Mouse (Mus musculus): ENCODE data around the gene Acat2. TPM values are rescaled to one million over a fixed set of nuclear protein-coding genes. Genes with fewer than 3 reads are reported as not detected.
"Not testable (repeated sequence)": the region's sequence is repeated elsewhere in the genome, so short reads cannot be mapped to it uniquely, and the experiment has no call there.

The Acat2 gene
- polyA plus RNA-seq, 1 experiment: 19.4 TPM

DNA sequence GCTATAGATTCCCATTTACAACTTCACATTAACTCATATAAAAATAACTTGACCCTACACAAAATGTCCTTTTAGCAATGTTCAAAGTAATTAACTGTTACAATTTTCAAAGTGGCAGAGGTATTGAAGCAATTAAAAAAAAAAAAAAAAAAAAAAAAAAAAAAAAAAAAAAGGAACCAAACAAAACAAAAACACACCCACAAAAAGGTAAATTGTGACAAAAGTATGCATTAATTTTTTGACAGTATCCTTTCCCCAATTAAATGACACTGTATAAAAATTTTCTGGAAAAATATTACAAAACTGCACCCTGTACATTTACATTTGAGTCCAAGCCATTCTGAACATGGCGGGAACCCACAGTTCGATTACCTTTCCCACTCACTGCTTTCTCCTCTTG is 6.6 kb upstream of the Acat2 start:
- DNase-seq: no peak
- H3K4me3 ChIP-seq (replicated peaks; ENCODE audit: extremely low read depth, low read depth, low read length): no peak overlapping the region
- peaks cover 2% of the 10 kb centered on the region; the same call in 1 of the 2 replicates for H3K4me1 ChIP-seq (ENCODE audit: control insufficient read depth, insufficient read depth, low read length)
- 85% methylated on average over 2 of the region's 2 CpGs for WGBS
- no peak for TF ChIP-seq CTCF (IDR thresholded peaks at IDR 0.05; ENCODE audit: insufficient read depth, low read length)
- TF ChIP-seq POLR2A (IDR thresholded peaks at IDR 0.05; ENCODE audit: borderline replicate concordance, extremely low read depth, low read depth, low read length): no peak

DNA sequence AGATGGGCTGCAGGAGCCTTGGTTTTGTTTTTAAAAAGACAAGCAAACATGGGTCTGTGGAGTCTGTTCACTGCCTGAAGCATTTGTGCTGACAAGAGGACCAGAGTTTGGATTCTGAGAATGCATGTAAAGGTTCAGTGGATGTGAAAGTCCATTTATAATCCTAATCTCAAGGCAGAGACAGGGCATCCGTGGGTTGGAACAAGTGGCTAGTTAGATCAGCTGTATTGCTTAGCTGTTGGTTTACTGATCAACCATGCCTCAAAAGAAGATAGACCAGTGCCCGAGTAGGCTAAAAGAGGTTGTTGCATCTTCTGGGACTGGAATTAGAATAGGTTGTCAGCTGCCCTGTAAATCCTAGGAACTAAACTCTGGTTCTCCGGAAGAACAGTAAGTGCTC is 2.9 kb upstream of the Acat2 start:
- TF ChIP-seq CTCF (IDR thresholded peaks at IDR 0.05; ENCODE audit: insufficient read depth, low read length) (no peak), POLR2A (IDR thresholded peaks at IDR 0.05; ENCODE audit: borderline replicate concordance, extremely low read depth, low read depth, low read length) (no peak)
- Histone ChIP-seq H3K4me1 (ENCODE audit: control insufficient read depth, insufficient read depth, low read length) (peaks cover 2% of the 10 kb centered on the region; the same call in 1 of the 2 replicates), H3K4me3 (replicated peaks; ENCODE audit: extremely low read depth, low read depth, low read length) (no peak overlapping the region)
- 58% methylated on average over 3 of the region's 3 CpGs for WGBS
- DNase-seq: no peak

- not testable (repeated sequence) for H3K4me3 ChIP-seq (replicated peaks; ENCODE audit: extremely low read depth, low read depth, low read length); H3K4me1 ChIP-seq (ENCODE audit: control insufficient read depth, insufficient read depth, low read length); DNase-seq
- 15% methylated on average over 2 of the region's 2 CpGs for WGBS
Observed at GRCm38 (mm10) chr17:12959377-12959776, 1.2 kb downstream of the Acat2 start.

GRCm38 (mm10) chr17:12956664-12957063 is 3.9 kb downstream of the Acat2 start:
- H3K4me3 ChIP-seq (replicated peaks; ENCODE audit: extremely low read depth, low read depth, low read length): no peak overlapping the region
- TF ChIP-seq POLR2A (IDR thresholded peaks at IDR 0.05; ENCODE audit: borderline replicate concordance, extremely low read depth, low read depth, low read length): no peak
- TF ChIP-seq CTCF (IDR thresholded peaks at IDR 0.05; ENCODE audit: insufficient read depth, low read length): no peak
- no peaks in the 10 kb centered on the region for H3K4me1 ChIP-seq (ENCODE audit: control insufficient read depth, insufficient read depth, low read length)
- 87% methylated on average over 8 of the region's 8 CpGs for WGBS
- DNase-seq: no peak

- no peak for DNase-seq
- no peaks in the 10 kb centered on the region for H3K4me1 ChIP-seq (ENCODE audit: control insufficient read depth, insufficient read depth, low read length)
- no peak overlapping the region for H3K4me3 ChIP-seq (replicated peaks; ENCODE audit: extremely low read depth, low read depth, low read length)
- WGBS: 89% methylated on average over 5 of the region's 5 CpGs
- TF ChIP-seq POLR2A (IDR thresholded peaks at IDR 0.05; ENCODE audit: borderline replicate concordance, extremely low read depth, low read depth, low read length) (no peak), CTCF (IDR thresholded peaks at IDR 0.05; ENCODE audit: insufficient read depth, low read length) (no peak)
Observed at GRCm38 (mm10) chr17:12949669-12950068, 10.9 kb downstream of the Acat2 start.

DNA sequence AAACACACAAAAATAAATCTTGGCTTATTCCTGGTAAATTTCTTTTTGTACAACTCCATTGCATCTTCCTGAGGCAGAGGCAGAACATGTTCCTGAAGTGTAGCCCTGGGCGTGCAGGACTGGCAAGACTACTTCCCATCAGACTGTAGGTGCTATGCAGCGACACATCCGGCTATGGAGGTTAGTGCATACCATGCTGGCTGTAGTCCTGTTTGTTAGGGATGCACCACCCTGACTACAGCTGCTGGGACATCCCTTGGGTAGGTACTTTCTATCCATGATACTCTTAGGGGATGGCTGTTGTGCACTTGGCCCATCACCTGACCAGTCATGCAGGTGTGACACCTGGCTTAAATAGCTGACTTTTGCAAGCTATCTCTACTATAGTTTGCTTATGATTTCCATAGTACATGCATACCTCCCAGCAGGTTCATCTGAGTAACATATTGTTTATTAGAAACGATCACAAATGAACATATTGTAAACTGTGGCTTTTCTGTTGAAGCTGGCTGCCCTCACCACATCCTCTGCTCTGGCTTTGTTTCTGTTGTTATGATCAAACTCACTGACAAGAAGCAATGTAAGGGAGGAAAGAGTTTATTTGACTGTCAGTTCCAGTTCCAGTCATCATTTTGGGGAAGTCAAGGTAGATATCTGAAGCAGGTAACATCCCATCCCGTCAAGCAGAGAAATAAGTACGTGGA is 17.9 kb downstream of the Acat2 start:
- WGBS: 87% methylated on average over 6 of the region's 6 CpGs
- DNase-seq: no peak
- TF ChIP-seq POLR2A (IDR thresholded peaks at IDR 0.05; ENCODE audit: borderline replicate concordance, extremely low read depth, low read depth, low read length) (no peak), CTCF (IDR thresholded peaks at IDR 0.05; ENCODE audit: insufficient read depth, low read length) (no peak)
- no peak overlapping the region for H3K4me3 ChIP-seq (replicated peaks; ENCODE audit: extremely low read depth, low read depth, low read length)
- H3K4me1 ChIP-seq (ENCODE audit: control insufficient read depth, insufficient read depth, low read length): no peaks in the 10 kb centered on the region; the same call in 1 of the 2 replicates

DNA sequence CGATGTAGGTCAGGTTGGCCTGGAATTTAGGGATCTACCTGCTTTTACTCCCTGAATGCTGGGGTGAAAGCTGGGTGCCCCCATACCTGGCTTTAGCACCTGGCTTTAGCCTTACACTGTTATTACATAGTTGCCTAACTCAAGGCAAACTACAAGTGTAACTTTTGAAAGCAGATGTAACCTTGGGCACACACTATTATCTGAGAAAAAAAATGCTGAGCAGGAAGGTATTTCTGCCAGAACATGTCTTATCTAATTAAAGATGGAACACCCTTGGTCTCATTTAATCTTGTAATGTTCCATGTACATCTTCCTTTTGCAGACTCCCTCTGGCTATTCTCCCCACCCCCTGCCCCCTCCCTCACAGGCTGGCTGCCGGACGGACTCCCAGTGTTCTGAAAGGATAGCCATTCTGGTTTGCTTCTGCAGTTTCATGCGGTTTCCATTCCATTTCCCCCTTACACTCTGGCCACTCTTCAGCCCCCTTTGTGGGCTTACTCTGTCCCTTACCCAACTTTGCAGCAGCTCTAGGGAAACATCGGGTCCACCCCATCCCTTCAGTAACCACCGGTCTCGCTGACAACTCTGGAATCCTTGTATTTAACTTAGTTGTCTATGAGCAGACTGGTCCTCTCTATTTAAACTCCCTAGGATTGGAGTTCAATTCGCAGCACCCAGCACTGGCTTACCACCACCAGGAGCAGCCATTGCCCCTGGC is 18.8 kb downstream of the Acat2 start:
- no peak for DNase-seq
- 77% methylated on average over 8 of the region's 8 CpGs for WGBS
- no peaks in the 10 kb centered on the region; the same call in 1 of the 2 replicates for H3K4me1 ChIP-seq (ENCODE audit: control insufficient read depth, insufficient read depth, low read length)
- no peak overlapping the region for H3K4me3 ChIP-seq (replicated peaks; ENCODE audit: extremely low read depth, low read depth, low read length)
- TF ChIP-seq CTCF (IDR thresholded peaks at IDR 0.05; ENCODE audit: insufficient read depth, low read length) (no peak), POLR2A (IDR thresholded peaks at IDR 0.05; ENCODE audit: borderline replicate concordance, extremely low read depth, low read depth, low read length) (no peak)

DNA sequence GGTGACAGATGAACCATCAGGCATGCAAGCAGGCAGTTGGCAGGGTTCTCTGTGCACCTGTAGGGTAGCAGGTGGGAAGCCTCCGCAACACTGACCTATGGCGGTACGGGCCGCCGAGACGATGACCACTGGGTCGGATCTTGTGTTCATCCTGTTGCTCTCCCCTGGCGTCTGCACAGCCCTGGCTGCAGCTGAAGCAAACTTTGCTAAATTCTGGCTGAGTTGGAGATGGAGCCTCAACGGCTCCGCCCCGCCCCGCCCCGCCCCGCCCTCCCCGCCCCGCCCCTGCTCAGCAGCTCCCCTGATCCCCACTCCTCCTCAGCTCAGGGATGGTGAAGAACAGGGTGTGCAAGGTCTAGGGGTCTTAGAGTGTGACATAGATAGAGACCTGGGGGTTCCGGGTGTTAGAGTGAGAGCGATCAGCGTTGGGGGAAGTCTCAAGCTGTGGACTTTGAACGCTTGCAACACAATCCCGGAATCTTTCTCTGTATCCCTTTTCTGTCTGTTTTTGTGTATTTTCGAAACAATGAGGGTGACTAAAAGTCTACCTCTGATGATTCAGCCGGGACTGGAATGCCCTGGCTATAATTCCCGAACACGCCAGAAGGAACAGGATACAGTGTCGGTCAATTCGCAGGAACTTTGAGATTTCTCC is 20.3 kb downstream of the Acat2 start, which contains the start of gene Acat3:
Gene Acat3 (minus strand): TSS at position 450 of the 655 bp plus-strand sequence.
- DNase-seq: no peak
- TF ChIP-seq CTCF (IDR thresholded peaks at IDR 0.05; ENCODE audit: insufficient read depth, low read length) (no peak), POLR2A (IDR thresholded peaks at IDR 0.05; ENCODE audit: borderline replicate concordance, extremely low read depth, low read depth, low read length) (no peak)
- no peaks in the 10 kb centered on the region; the same call in 1 of the 2 replicates for H3K4me1 ChIP-seq (ENCODE audit: control insufficient read depth, insufficient read depth, low read length)
- 8% methylated on average over 27 of the region's 27 CpGs for WGBS
- peak within 1 kb of the TSS; percentile 3 for H3K4me3 ChIP-seq (replicated peaks; ENCODE audit: extremely low read depth, low read depth, low read length)

- not testable (repeated sequence) for DNase-seq; H3K4me3 ChIP-seq (replicated peaks; ENCODE audit: extremely low read depth, low read depth, low read length); H3K4me1 ChIP-seq (ENCODE audit: control insufficient read depth, insufficient read depth, low read length)
- WGBS: 42% methylated on average over 2 of the region's 12 CpGs
Observed at GRCm38 (mm10) chr17:12939377-12940148, 21.0 kb downstream of the Acat2 start.
